Mouse (Mus musculus) yolk sac, embryonic 10.5 days (tissue): ENCODE data around the gene Bdh1.

Source experiments
- DNase-seq: peaks from one replicate; pipeline ENCODE4 v3.0.0-alpha.2; 2017; ENCODE audit warnings: low spot score

Bdh1 gene

GRCm38 (mm10) chr16:31428675-31429470 is 6.8 kb downstream of the Bdh1 start:
- DNase-seq = peak; percentile 66

GRCm38 (mm10) chr16:31429471-31430155 is 7.5 kb downstream of the Bdh1 start:
- DNase-seq = peak; percentile 90

- DNase-seq = no peak
Measured at GRCm38 (mm10) chr16:31433466-31434110, 11.5 kb downstream of the Bdh1 start.

- DNase-seq = no peak
Measured at GRCm38 (mm10) chr16:31435146-31435545, 13.1 kb downstream of the Bdh1 start.

GRCm38 (mm10) chr16:31436085-31436484 is 14.0 kb downstream of the Bdh1 start:
- no peak for DNase-seq

- no peak for DNase-seq
Measured at GRCm38 (mm10) chr16:31437358-31437757, 15.3 kb downstream of the Bdh1 start.

- no peak for DNase-seq
Measured at GRCm38 (mm10) chr16:31439529-31439928, 17.4 kb downstream of the Bdh1 start.

GRCm38 (mm10) chr16:31440046-31440445 is 18.0 kb downstream of the Bdh1 start:
- no peak for DNase-seq

GRCm38 (mm10) chr16:31444521-31444920 is 22.4 kb downstream of the Bdh1 start:
- no peak for DNase-seq

GRCm38 (mm10) chr16:31446067-31446853 is 24.2 kb downstream of the Bdh1 start:
- no peak for DNase-seq

GRCm38 (mm10) chr16:31449973-31450372 is 27.9 kb downstream of the Bdh1 start:
- no peak for DNase-seq

GRCm38 (mm10) chr16:31451235-31451634 is 29.2 kb downstream of the Bdh1 start:
- no peak for DNase-seq

- no peak for DNase-seq
Measured at GRCm38 (mm10) chr16:31452467-31452866, 30.4 kb downstream of the Bdh1 start.

- no peak for DNase-seq
Measured at GRCm38 (mm10) chr16:31454013-31454412, 31.9 kb downstream of the Bdh1 start.

GRCm38 (mm10) chr16:31455276-31456045 is 33.4 kb downstream of the Bdh1 start:
- DNase-seq = no peak

GRCm38 (mm10) chr16:31458229-31458918 is 36.3 kb downstream of the Bdh1 start:
- peak; percentile 69 for DNase-seq

GRCm38 (mm10) chr16:31459968-31460461 is 37.9 kb downstream of the Bdh1 start:
- DNase-seq = peak; percentile 43

GRCm38 (mm10) chr16:31460506-31460905 is 38.4 kb downstream of the Bdh1 start:
- DNase-seq = no peak

GRCm38 (mm10) chr16:31461046-31461445 is 39.0 kb downstream of the Bdh1 start:
- DNase-seq = no peak

- no peak for DNase-seq
Measured at GRCm38 (mm10) chr16:31462113-31462687, 40.1 kb downstream of the Bdh1 start.
